Mouse (Mus musculus) olfactory bulb, adult 2 months (tissue): ENCODE measurements around the gene Abhd14a.

Experiments
- CTCF ChIP-seq: fragments of 200-500 bp; IDR thresholded peaks from 2 replicates; pipeline ENCODE4 v1.5.1; 2012; ENCODE audit warnings: low read depth, mild to moderate bottlenecking, low read length, moderate library complexity; ENCODE audit not compliant: insufficient read depth
- POLR2A ChIP-seq: fragments of 200-500 bp; IDR thresholded peaks from 2 replicates; pipeline ENCODE4 v1.6.1; 2012; ENCODE audit warnings: mild to moderate bottlenecking, low read depth, low read length, moderate library complexity; ENCODE audit not compliant: insufficient read depth

- TF ChIP-seq CTCF (peak; percentile 48; the same call in 1 of the 2 replicates), POLR2A (no peak)
Measured at GRCm38 (mm10) chr9:106421865-106422160, 25.7 kb downstream of the Abhd14a start.
